Mouse (Mus musculus): ENCODE data around the gene Shf. TPM values are rescaled to one million over a fixed set of nuclear protein-coding genes. Genes with fewer than 3 reads are reported as not detected.
"Not testable (repeated sequence)": the region's sequence is repeated elsewhere in the genome, so short reads cannot be mapped to it uniquely, and the experiment has no call there.

Shf gene
- polyA plus RNA-seq, 1 experiment from 2014 or later = 2.5 TPM

GRCm38 (mm10) chr2:122345106-122345893 lies 23.7 kb downstream of the Shf start:
- 38% methylated on average over 6 of the region's 6 CpGs for WGBS
- no peaks in the 10 kb centered on the region for H3K36me3 ChIP-seq (ENCODE audit: insufficient read depth, low read length)
- TF ChIP-seq CTCF (IDR thresholded peaks at IDR 0.05) = peak; percentile 14; the same call in 1 of the 2 replicates
- no peak for TF ChIP-seq EP300 (IDR thresholded peaks at IDR 0.05)
- no peak overlapping the region for H3K9ac ChIP-seq (replicated peaks; ENCODE audit: low read depth)
- H3K4me3 ChIP-seq (ENCODE audit: low read depth, low read length) = no peak overlapping the region
- ATAC-seq (peak; percentile 44), DNase-seq (ENCODE audit: low spot score) (peak; percentile 67)
- no peaks in the 10 kb centered on the region for H3K27me3 ChIP-seq (replicated peaks; ENCODE audit: insufficient read depth, low read length)
- H3K4me1 ChIP-seq (ENCODE audit: insufficient read depth, low read depth, low read length) = peaks cover 6% of the 10 kb centered on the region; the same call in 1 of the 2 replicates
- H3K9me3 ChIP-seq (ENCODE audit: low read length) = no peaks in the 10 kb centered on the region
- H3K4me2 ChIP-seq (replicated peaks; ENCODE audit: low read depth, low read length) = no peak overlapping the region
- peak overlapping the region; percentile 57; the same call in 1 of the 2 replicates for H3K27ac ChIP-seq (ENCODE audit: low read length)

DNA sequence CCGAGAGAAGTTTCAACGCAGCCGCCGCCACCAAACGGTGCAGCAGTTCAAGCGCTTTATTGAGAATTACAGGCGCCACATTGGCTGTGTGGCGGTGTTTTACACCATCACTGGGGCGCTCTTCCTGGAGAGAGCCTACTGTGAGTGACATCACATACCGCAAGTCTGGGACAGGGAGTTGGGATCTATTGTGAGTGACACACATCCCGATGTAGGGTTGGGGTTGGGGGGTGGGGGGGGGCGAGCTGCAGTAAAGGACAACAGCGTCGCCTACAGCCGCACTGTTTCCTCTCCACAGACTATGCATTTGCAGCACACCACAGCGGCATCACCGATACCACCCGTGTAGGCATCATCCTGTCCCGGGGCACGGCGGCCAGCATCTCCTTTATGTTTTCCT lies 31.7 kb downstream of the Shf start:
- no peak for TF ChIP-seq CTCF (IDR thresholded peaks at IDR 0.05)
- TF ChIP-seq EP300 (IDR thresholded peaks at IDR 0.05) = no peak

DNA sequence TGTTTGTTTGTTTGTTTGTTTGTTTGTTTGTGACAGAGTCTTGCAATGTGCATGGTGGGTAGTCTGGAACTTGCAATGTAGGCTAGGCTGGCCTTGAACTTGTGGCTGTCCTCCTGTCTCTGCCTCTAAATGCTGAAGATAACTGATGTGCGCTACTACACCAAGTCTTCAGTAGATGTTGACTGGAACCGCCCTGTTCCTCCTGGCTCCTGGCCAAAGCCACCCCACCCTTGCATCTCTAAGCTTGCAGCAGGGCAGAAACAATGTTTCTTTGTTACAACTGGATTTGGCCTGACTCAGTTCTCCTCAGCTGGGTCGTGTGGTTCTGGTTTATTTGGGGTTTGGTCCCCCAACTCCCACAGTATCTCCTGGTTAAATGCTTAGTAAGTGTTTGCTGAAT lies 34.8 kb downstream of the Shf start:
- Histone ChIP-seq H3K4me1 (ENCODE audit: insufficient read depth, low read depth, low read length) (no peaks in the 10 kb centered on the region), H3K27ac (ENCODE audit: low read length) (no peak overlapping the region), H3K4me3 (ENCODE audit: low read depth, low read length) (no peak overlapping the region), H3K36me3 (ENCODE audit: insufficient read depth, low read length) (no peaks in the 10 kb centered on the region), H3K4me2 (replicated peaks; ENCODE audit: low read depth, low read length) (no peak overlapping the region), H3K27me3 (replicated peaks; ENCODE audit: insufficient read depth, low read length) (no peaks in the 10 kb centered on the region), H3K9ac (replicated peaks; ENCODE audit: low read depth) (no peak overlapping the region), H3K9me3 (ENCODE audit: low read length) (no peaks in the 10 kb centered on the region)
- DNase-seq (ENCODE audit: low spot score) (no peak), ATAC-seq (no peak)
- WGBS = 38% methylated on average over 3 of the region's 3 CpGs
- no peak for TF ChIP-seq CTCF (IDR thresholded peaks at IDR 0.05)
- no peak for TF ChIP-seq EP300 (IDR thresholded peaks at IDR 0.05)

More for the DNA sequence above, 31.7 kb downstream of the Shf start:
- ATAC-seq (no peak), DNase-seq (ENCODE audit: low spot score) (no peak)
- Histone ChIP-seq H3K9ac (replicated peaks; ENCODE audit: low read depth) (no peak overlapping the region), H3K4me3 (ENCODE audit: low read depth, low read length) (no peak overlapping the region), H3K4me2 (replicated peaks; ENCODE audit: low read depth, low read length) (no peak overlapping the region), H3K27ac (ENCODE audit: low read length) (no peak overlapping the region), H3K4me1 (ENCODE audit: insufficient read depth, low read depth, low read length) (no peaks in the 10 kb centered on the region), H3K9me3 (ENCODE audit: low read length) (no peaks in the 10 kb centered on the region), H3K36me3 (ENCODE audit: insufficient read depth, low read length) (no peaks in the 10 kb centered on the region), H3K27me3 (replicated peaks; ENCODE audit: insufficient read depth, low read length) (no peaks in the 10 kb centered on the region)
- WGBS = 60% methylated on average over 21 of the region's 21 CpGs

- H3K27ac ChIP-seq (ENCODE audit: low read length) = no peak overlapping the region
- H3K9ac ChIP-seq (replicated peaks; ENCODE audit: low read depth) = no peak overlapping the region
- no peak overlapping the region for H3K4me3 ChIP-seq (ENCODE audit: low read depth, low read length)
- TF ChIP-seq CTCF (IDR thresholded peaks at IDR 0.05) = no peak
- no peak for TF ChIP-seq EP300 (IDR thresholded peaks at IDR 0.05)
- no peaks in the 10 kb centered on the region for H3K27me3 ChIP-seq (replicated peaks; ENCODE audit: insufficient read depth, low read length)
- ATAC-seq (no peak), DNase-seq (ENCODE audit: low spot score) (no peak)
- no peaks in the 10 kb centered on the region for H3K4me1 ChIP-seq (ENCODE audit: insufficient read depth, low read depth, low read length)
- no peaks in the 10 kb centered on the region for H3K9me3 ChIP-seq (ENCODE audit: low read length)
- H3K36me3 ChIP-seq (ENCODE audit: insufficient read depth, low read length) = no peaks in the 10 kb centered on the region
- H3K4me2 ChIP-seq (replicated peaks; ENCODE audit: low read depth, low read length) = no peak overlapping the region
- WGBS = 55% methylated on average over 3 of the region's 3 CpGs
Measured at GRCm38 (mm10) chr2:122332222-122332621, 36.7 kb downstream of the Shf start.

DNA sequence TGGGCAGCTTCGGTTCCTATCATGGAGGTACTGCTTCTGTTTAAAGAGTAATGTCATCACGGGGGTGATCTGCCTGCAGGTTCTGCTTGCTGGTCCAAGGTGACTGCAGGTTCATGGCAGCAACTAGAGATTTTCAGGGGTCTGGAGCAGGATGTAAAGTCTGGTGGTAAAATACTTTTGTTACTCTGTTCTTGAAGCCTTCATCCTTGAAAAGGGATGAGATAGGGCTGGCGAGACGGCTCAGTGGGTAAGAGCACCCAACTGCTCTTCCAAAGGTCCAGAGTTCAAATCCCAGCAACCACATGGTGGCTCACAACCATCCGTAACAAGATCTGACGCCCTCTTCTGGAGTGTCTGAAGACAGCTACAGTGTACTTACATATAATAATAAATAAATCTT lies 38.6 kb downstream of the Shf start:
- WGBS = 69% methylated on average over 5 of the region's 6 CpGs
- not testable (repeated sequence) for H3K4me1 ChIP-seq (ENCODE audit: insufficient read depth, low read depth, low read length); H3K4me3 ChIP-seq (ENCODE audit: low read depth, low read length); H3K27ac ChIP-seq (ENCODE audit: low read length); H3K27me3 ChIP-seq (replicated peaks; ENCODE audit: insufficient read depth, low read length); ATAC-seq; H3K4me2 ChIP-seq (replicated peaks; ENCODE audit: low read depth, low read length); H3K9me3 ChIP-seq (ENCODE audit: low read length); H3K9ac ChIP-seq (replicated peaks; ENCODE audit: low read depth); DNase-seq (ENCODE audit: low spot score); H3K36me3 ChIP-seq (ENCODE audit: insufficient read depth, low read length)

- no peak for ATAC-seq
Measured at GRCm38 (mm10) chr2:122327986-122328385, 41.0 kb downstream of the Shf start.

More at GRCm38 (mm10) chr2:122327986-122328385, 41.0 kb downstream of the Shf start:
- Histone ChIP-seq H3K27me3 (replicated peaks; ENCODE audit: insufficient read depth, low read length) (no peaks in the 10 kb centered on the region), H3K4me1 (ENCODE audit: insufficient read depth, low read depth, low read length) (no peaks in the 10 kb centered on the region), H3K4me2 (replicated peaks; ENCODE audit: low read depth, low read length) (no peak overlapping the region), H3K9ac (replicated peaks; ENCODE audit: low read depth) (no peak overlapping the region), H3K36me3 (ENCODE audit: insufficient read depth, low read length) (no peaks in the 10 kb centered on the region), H3K9me3 (ENCODE audit: low read length) (no peaks in the 10 kb centered on the region), H3K27ac (ENCODE audit: low read length) (no peak overlapping the region), H3K4me3 (ENCODE audit: low read depth, low read length) (no peak overlapping the region)
- no peak for DNase-seq (ENCODE audit: low spot score)
- WGBS = 38% methylated on average over 3 of the region's 3 CpGs
- TF ChIP-seq CTCF (IDR thresholded peaks at IDR 0.05) = no peak
